Mouse (Mus musculus): ENCODE measurements around the gene Cdk7.

Cdk7 gene

GRCm38 (mm10) chr13:100728086-100728485, 2.7 kb downstream of the Cdk7 start:
- intact Hi-C loops (cut with DNase I) = loop anchor here (10.0 kb wide), 1 partner anchor 57 kb away; the partner anchor contains the start of gene Ccnb1

GRCm38 (mm10) chr13:100725194-100725593, 5.5 kb downstream of the Cdk7 start:
- intact Hi-C loops (cut with DNase I) = loop anchor here (10.0 kb wide), 1 partner anchor 60 kb away; the partner anchor contains the start of gene Ccnb1

GRCm38 (mm10) chr13:100724051-100724754, 6.5 kb downstream of the Cdk7 start:
- intact Hi-C loops (cut with DNase I) = loop anchor here (10.0 kb wide), 1 partner anchor 61 kb away; the partner anchor contains the start of gene Ccnb1

- intact Hi-C loops (cut with DNase I) = loop anchor here (10.0 kb wide), 1 partner anchor 63 kb away; the partner anchor contains the start of gene Ccnb1
Observed at GRCm38 (mm10) chr13:100721656-100722055, 9.1 kb downstream of the Cdk7 start.

GRCm38 (mm10) chr13:100715467-100715866, 15.3 kb downstream of the Cdk7 start:
- intact Hi-C loops (cut with DNase I) = no loop called here

GRCm38 (mm10) chr13:100706206-100706605, 24.5 kb downstream of the Cdk7 start:
- intact Hi-C loops (cut with DNase I) = no loop called here

- intact Hi-C loops (cut with DNase I) = no loop called here
Observed at GRCm38 (mm10) chr13:100703468-100703867, 27.3 kb downstream of the Cdk7 start.

- intact Hi-C loops (cut with DNase I) = no loop called here
Observed at GRCm38 (mm10) chr13:100698866-100699265, 31.9 kb downstream of the Cdk7 start.

GRCm38 (mm10) chr13:100697541-100697940, 33.2 kb downstream of the Cdk7 start:
- intact Hi-C loops (cut with DNase I) = no loop called here

GRCm38 (mm10) chr13:100687513-100687912, 43.2 kb downstream of the Cdk7 start:
- intact Hi-C loops (cut with DNase I) = no loop called here

- intact Hi-C loops (cut with DNase I) = no loop called here
Observed at GRCm38 (mm10) chr13:100684355-100684754, 46.4 kb downstream of the Cdk7 start.

GRCm38 (mm10) chr13:100682837-100683236, 47.9 kb downstream of the Cdk7 start:
- intact Hi-C loops (cut with DNase I) = no loop called here

- intact Hi-C loops (cut with DNase I) = no loop called here
Observed at GRCm38 (mm10) chr13:100681615-100682014, 49.1 kb downstream of the Cdk7 start.

- intact Hi-C loops (cut with DNase I) = no loop called here
Observed at GRCm38 (mm10) chr13:100675936-100676635, 54.7 kb downstream of the Cdk7 start.

- intact Hi-C loops (cut with DNase I) = no loop called here
Observed at GRCm38 (mm10) chr13:100670181-100670741, 60.5 kb downstream of the Cdk7 start.

GRCm38 (mm10) chr13:100669291-100670022, 61.3 kb downstream of the Cdk7 start, which contains the start of gene Ccdc125:
Ccdc125 (plus strand) TSS chr13:100669717.
- intact Hi-C loops (cut with DNase I) = no loop called here

GRCm38 (mm10) chr13:100659864-100660456, 70.8 kb downstream of the Cdk7 start:
- intact Hi-C loops (cut with DNase I) = loop anchor here (10.0 kb wide), 1 partner anchor 555 kb away; the partner anchor contains the start of genes Bdp1 and Serf1

GRCm38 (mm10) chr13:100658091-100658490, 72.6 kb downstream of the Cdk7 start:
- intact Hi-C loops (cut with DNase I) = loop anchor here (10.0 kb wide), 1 partner anchor 553 kb away; the partner anchor contains the start of genes Bdp1 and Serf1
